Mouse (Mus musculus) forebrain, embryonic 16.5 days (tissue): ENCODE data around the gene Agbl3. TPM values are rescaled to one million over a fixed set of nuclear protein-coding genes. Genes with fewer than 3 reads are reported as not detected.

ENCODE experiments used
- ATAC-seq: fragments of 200-750 bp; cut with Nextera tagmentation; 2 replicates; pipeline ENCODE4 v1.8.0; 2017; ENCODE audit warnings: mild to moderate bottlenecking, moderate library complexity
- H3K27ac ChIP-seq: fragments of 300-500 bp; sonication (generic); 2 replicates; pipeline ENCODE4 v1.5.1; 2014; ENCODE audit warnings: low read length, control low read depth
- H3K27me3 ChIP-seq: fragments of 300-500 bp; sonication (generic); replicated peaks from 2 replicates; pipeline ENCODE4 v1.6.1; 2014; ENCODE audit warnings: low read length; ENCODE audit not compliant: control insufficient read depth, insufficient read depth
- H3K36me3 ChIP-seq: fragments of 300-500 bp; sonication (generic); 2 replicates; pipeline ENCODE4 v1.6.1; 2014; ENCODE audit not compliant: control insufficient read depth, insufficient read depth
- H3K4me1 ChIP-seq: fragments of 300-500 bp; sonication (generic); replicated peaks from 2 replicates; pipeline ENCODE4 v1.6.1; 2014; ENCODE audit warnings: low read length; ENCODE audit not compliant: control insufficient read depth, insufficient read depth
- H3K4me2 ChIP-seq: fragments of 300-500 bp; sonication (generic); 2 replicates; pipeline ENCODE4 v1.6.1; 2014; ENCODE audit warnings: mild to moderate bottlenecking, low read length, control low read depth
- H3K4me3 ChIP-seq: fragments of 300-500 bp; sonication (generic); replicated peaks from 2 replicates; pipeline ENCODE4 v1.5.1; 2014; ENCODE audit warnings: mild to moderate bottlenecking, low read length, control low read depth
- H3K9ac ChIP-seq: fragments of 300-500 bp; sonication (generic); replicated peaks from 2 replicates; pipeline ENCODE4 v1.6.1; 2014; ENCODE audit warnings: low read depth, low read length, control low read depth
- H3K9me3 ChIP-seq: fragments of 300-500 bp; sonication (generic); 2 replicates; pipeline ENCODE4 v1.6.1; 2016; ENCODE audit warnings: low read length; ENCODE audit not compliant: control insufficient read depth
- WGBS: fragments of 180-500 bp; shearing (Covaris S2); extraction: QIAGEN DNeasy Blood & Tissue Kit; methylation state at CpG from one replicate; pipeline ENCODE4 v1.1.7; 2014; 5-methylcytosine and 5-hydroxymethylcytosine counted together
- polyA plus RNA-seq: library from polyadenylated mRNA; unstranded; fragments of >200 nt; fragmentation: Nextera tagmentation; extraction: Ambion mirVana; gene quantifications from 2 replicates; pipeline ENCODE4 v1.2.1, GENCODE M21; 2015

Agbl3 gene
- polyA plus RNA-seq, 1 experiment from 2014 or later: 7.5 TPM

DNA sequence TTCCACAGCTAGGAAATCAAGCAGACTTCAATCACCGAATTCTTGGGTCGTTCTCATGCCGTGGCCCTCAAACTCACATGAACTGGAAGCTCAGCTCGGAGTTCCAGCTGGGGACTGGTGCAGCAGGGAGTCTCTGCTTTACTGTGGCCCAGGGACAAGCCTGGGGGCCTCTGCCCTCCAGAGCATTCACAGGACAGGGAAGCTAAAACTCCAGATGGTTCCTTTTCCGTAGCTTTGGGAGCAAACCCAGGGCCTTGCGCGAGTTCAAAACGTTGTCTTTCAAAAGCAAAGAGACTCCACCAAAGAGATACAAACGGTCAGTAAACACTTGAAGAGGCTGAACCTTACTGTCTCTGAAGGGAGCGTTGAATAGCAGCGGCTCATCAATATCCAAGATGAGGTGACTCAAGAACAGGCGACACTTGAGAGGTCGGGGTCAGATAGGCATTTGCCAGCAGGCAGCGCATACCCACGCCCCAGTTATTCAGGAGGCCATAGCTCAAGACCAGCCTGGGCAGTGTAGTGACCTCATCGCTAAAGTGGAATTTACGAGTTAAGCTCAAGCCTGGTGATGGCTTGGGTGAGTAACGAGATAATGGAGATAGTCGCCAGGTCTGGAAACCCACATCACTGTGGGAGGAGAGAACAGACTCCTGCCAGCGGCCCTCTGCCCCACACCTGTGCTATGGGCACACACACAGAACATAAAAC lies 88.4 kb downstream of the Agbl3 start:
- Histone ChIP-seq H3K27me3 (no peaks in the 10 kb centered on the region), H3K4me1 (no peaks in the 10 kb centered on the region), H3K9ac (no peak overlapping the region), H3K4me2 (no peak overlapping the region), H3K4me3 (no peak overlapping the region), H3K36me3 (no peaks in the 10 kb centered on the region), H3K27ac (no peak overlapping the region), H3K9me3 (no peaks in the 10 kb centered on the region)
- WGBS: 89% methylated on average over 20 of the region's 20 CpGs
- ATAC-seq: no peak

DNA sequence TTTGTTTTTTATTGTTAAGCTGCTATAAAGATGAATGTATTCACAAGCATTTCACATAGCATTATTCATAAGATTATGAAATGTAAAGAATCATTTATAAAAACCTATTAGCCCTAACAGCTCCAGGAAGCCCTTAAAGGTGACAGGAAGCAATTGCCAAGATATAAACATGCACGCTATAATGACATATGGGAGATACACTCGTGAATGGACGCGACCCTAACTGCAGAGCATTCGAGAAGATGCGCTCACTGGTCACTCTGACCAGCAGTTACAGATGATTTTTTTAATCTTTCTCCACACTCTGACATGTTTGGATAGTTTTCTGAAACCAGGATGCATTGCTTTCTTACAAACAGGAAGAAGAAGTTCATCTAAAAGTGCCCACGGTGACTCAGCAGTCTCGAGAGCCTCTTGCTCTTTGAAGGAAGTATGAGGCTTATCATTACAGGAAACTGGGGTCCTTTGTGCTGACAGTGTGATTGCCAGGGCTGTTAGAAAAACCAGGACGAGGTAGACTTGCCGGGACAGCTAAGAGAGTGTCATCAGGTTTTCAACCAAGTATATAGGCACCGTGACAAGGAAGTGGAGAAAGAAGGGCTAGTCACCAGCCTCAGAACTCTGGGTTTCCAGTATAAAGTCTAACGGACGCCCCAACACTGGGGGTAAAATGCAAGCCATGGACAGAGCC lies 89.1 kb downstream of the Agbl3 start:
- Histone ChIP-seq H3K27ac (no peak overlapping the region), H3K36me3 (no peaks in the 10 kb centered on the region), H3K9ac (no peak overlapping the region), H3K9me3 (no peaks in the 10 kb centered on the region), H3K4me1 (no peaks in the 10 kb centered on the region), H3K27me3 (no peaks in the 10 kb centered on the region), H3K4me3 (no peak overlapping the region), H3K4me2 (no peak overlapping the region)
- no peak for ATAC-seq
- 86% methylated on average over 13 of the region's 13 CpGs for WGBS

DNA sequence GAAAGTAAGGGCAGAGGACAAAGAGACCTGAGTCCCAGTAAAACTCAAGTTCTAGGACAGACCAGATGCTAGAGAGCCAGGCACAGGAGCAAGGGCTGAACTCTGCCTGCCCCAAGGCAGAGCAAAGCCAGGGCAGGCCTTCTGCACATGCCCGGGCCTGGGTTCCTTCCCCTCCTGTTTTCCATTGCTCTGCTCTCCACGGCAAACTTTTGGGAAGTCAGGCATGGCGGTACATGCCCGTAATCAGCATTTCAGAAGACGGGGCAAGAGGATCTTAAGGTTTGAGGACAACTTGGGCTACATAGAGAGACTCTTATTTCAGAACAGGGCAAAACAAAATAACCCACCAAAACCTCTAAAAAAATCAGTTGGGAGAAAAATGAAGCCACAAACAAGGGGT lies 89.9 kb downstream of the Agbl3 start:
- Histone ChIP-seq H3K9ac (no peak overlapping the region), H3K27me3 (no peaks in the 10 kb centered on the region), H3K4me2 (no peak overlapping the region), H3K4me1 (no peaks in the 10 kb centered on the region), H3K27ac (no peak overlapping the region), H3K9me3 (no peaks in the 10 kb centered on the region), H3K4me3 (no peak overlapping the region), H3K36me3 (no peaks in the 10 kb centered on the region)
- no peak for ATAC-seq
- WGBS: 83% methylated on average over 5 of the region's 5 CpGs

DNA sequence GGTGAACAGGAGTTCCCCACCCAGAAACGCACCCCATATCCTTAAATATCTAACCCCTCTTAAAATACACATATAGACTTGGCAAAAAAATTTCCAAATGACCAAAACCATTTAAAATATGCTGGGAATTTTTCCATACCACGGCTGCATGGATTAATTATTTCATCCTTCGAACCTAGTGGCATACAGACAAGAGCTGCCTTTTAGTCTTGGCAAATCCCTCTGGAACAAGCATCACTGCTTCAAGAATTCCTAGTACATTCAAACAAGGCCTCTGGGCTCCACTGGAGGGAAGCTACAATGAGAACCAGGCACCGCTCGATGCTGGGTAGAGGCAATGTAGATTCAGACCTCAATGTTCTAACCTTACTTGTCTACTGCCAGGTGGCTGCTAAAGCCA lies 90.5 kb downstream of the Agbl3 start:
- H3K9me3 ChIP-seq: no peaks in the 10 kb centered on the region
- ATAC-seq: no peak
- 74% methylated on average over 5 of the region's 5 CpGs for WGBS

DNA sequence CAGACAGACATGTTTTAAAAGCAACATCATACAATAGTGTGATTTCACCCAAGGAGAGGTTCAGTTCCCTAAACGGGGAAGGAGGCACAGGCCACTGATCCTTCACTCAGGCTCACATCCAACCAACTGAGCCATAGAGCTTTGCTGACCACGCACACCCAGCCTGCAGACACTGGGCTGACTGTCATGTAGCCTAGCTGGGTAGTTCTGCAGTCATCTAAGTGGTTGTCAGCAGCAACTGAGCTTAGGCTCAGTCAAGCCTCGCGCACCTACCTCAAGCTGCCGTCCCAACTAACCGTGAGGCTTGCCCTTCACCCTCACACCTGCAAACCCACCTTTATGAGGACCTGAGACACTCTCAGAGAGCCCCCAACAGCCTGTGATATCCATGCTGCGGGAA lies 91.7 kb downstream of the Agbl3 start:
- Histone ChIP-seq H3K27me3 (no peaks in the 10 kb centered on the region), H3K4me2 (no peak overlapping the region), H3K4me1 (peaks cover 7% of the 10 kb centered on the region), H3K9ac (no peak overlapping the region), H3K4me3 (no peak overlapping the region), H3K9me3 (no peaks in the 10 kb centered on the region), H3K36me3 (no peaks in the 10 kb centered on the region), H3K27ac (no peak overlapping the region)
- WGBS: 89% methylated on average over 7 of the region's 7 CpGs
- no peak for ATAC-seq

More for the DNA sequence above, 90.5 kb downstream of the Agbl3 start:
- Histone ChIP-seq H3K4me2 (no peak overlapping the region), H3K4me3 (no peak overlapping the region), H3K9ac (no peak overlapping the region), H3K27ac (no peak overlapping the region), H3K36me3 (no peaks in the 10 kb centered on the region), H3K4me1 (no peaks in the 10 kb centered on the region), H3K27me3 (no peaks in the 10 kb centered on the region)

DNA sequence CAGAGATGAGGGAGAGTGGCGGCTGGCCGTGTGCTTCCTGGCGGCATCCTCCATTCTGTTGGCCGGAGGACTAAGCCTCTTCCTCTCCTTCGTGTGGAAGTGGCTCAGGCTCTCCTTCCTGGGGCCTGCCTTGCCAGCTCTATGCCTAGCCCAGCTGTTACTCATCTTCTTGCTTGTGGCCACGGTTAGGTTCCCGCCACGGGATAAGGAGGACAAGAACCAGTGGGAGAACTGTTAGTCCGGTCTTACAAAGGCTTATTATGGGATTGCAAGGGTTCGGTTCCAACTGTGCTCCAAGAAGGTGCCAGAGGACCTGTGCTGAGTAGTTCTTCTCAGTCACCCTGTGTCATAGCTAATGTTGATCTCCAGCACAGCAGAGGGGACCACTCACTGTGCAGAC lies 92.6 kb downstream of the Agbl3 start:
- Histone ChIP-seq H3K4me2 (no peak overlapping the region), H3K27ac (no peak overlapping the region), H3K9me3 (no peaks in the 10 kb centered on the region), H3K36me3 (no peaks in the 10 kb centered on the region), H3K4me1 (peaks cover 11% of the 10 kb centered on the region), H3K27me3 (no peaks in the 10 kb centered on the region), H3K9ac (no peak overlapping the region), H3K4me3 (no peak overlapping the region)
- WGBS: 87% methylated on average over 10 of the region's 10 CpGs
- no peak for ATAC-seq

DNA sequence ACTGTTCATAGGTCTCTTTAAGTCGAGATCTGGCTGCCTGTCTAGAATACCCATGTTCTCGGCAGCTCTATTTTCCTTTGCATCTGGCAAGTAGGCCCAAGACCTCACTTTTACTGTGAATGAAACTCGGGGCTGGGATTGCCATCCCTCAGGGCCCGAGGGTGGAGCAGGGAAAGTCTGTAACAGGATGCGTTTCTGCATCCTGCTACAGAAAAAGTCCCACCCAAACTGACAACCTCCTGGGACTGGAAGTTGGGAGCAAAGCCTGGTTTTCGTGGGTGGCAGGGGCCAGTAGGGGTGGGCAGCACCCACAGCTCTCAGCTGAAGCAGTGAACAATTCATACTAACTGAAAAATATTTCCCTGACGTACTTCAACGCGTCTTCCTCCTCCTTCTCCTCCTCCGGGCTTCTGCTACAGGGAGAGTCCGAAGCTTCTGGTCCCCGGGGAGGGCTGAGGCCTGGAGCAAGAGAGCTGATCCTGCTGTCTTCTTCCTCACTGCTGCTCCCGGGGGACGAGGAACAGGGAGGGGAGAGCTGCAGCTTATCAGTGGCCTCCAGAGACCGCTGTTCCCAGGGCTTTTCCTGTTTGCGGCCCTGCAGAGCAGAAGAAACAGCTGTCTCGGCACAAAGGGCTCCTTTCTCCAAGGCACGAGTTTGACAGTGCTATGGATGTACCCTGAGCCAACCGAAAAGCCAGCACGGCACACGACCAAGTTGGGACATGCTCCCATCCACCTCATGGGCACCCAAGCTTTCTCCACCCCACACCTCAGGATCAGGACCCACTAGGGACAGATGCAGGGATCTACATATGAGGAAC lies 94.1 kb downstream of the Agbl3 start:
- Histone ChIP-seq H3K9ac (no peak overlapping the region), H3K27me3 (no peaks in the 10 kb centered on the region), H3K4me3 (no peak overlapping the region), H3K4me1 (peaks cover 18% of the 10 kb centered on the region), H3K4me2 (no peak overlapping the region), H3K36me3 (no peaks in the 10 kb centered on the region), H3K27ac (no peak overlapping the region), H3K9me3 (no peaks in the 10 kb centered on the region)
- ATAC-seq: no peak
- 84% methylated on average over 21 of the region's 21 CpGs for WGBS

DNA sequence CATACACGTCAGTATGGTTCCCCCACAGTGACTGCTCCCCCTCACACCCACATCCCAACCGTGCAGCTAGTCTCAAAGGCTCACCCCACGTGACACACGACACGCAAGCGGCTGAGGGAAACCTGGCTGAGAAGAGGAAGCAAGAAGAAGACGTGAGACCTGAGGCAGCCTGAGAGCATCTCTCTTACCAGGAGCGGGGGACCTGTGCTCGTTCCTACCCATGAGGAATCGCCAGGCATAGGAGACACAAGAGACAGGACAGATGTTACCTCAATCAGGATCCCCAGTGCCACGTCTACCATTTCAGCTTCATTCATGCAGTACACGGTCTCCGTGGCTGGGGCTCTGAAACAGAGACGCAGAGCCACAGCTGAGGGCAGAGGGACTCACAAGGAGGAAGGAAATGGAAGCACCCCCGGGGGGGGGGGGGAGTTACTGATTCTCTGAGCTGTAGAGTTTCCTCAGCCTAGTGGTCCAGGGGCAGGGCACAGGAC lies 95.1 kb downstream of the Agbl3 start:
- Histone ChIP-seq H3K27me3 (no peaks in the 10 kb centered on the region), H3K9me3 (no peaks in the 10 kb centered on the region), H3K36me3 (no peaks in the 10 kb centered on the region), H3K9ac (no peak overlapping the region), H3K4me1 (peaks cover 18% of the 10 kb centered on the region), H3K4me3 (no peak overlapping the region), H3K27ac (no peak overlapping the region), H3K4me2 (no peak overlapping the region)
- 94% methylated on average over 15 of the region's 15 CpGs for WGBS
- ATAC-seq: no peak
